Mouse (Mus musculus): Measurements from ENCODE around the gene Trmt10a.

The Trmt10a gene

DNA sequence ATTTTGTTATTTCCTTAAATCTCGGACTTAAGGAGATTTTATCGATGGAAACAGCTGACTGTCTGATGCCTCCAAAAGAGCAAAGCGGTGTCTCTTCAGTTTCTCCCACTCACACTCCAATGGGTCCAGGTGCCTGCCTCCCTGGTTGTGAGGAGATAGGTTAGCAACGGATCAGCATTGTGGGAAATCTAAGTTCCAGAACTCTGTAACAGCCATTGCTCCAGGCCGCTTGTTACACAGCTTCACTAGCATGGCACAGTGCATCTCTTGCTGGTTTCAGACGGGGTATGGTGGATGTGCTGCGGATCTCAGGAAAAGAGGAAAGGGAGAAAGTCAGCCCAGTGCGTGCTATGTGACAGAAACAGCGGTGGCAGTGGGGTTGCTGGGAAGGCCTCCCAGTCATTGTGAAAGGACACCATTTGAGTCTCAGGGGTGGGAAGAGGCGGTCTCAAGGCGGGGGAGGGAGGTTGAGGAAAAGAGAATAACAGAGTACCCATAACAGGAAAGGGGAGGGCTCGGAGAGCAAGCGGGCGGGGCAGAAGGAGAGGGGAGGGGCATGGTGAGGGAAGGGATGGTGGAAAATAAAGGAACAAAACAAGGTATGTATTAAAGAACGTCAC lies 50.5 kb downstream of the Trmt10a start, which contains the start of gene 4930579F01Rik:
4930579F01Rik (minus strand) TSS at position 143 of the 620 bp plus-strand sequence.
- in situ Hi-C loops (cut with MseI, MboI): loop anchor here (10.0 kb wide), 3 partner anchors 211 to 241 kb away; partner anchors contain the start of gene Adh4 (in 1 of the 2)

GRCm38 (mm10) chr3:138197093-138197492 lies 53.8 kb downstream of the Trmt10a start:
- in situ Hi-C loops (cut with MseI, MboI): loop anchor here (10.0 kb wide), 3 partner anchors 208 to 238 kb away; partner anchors contain the start of gene Adh4 (in 1 of the 2)

DNA sequence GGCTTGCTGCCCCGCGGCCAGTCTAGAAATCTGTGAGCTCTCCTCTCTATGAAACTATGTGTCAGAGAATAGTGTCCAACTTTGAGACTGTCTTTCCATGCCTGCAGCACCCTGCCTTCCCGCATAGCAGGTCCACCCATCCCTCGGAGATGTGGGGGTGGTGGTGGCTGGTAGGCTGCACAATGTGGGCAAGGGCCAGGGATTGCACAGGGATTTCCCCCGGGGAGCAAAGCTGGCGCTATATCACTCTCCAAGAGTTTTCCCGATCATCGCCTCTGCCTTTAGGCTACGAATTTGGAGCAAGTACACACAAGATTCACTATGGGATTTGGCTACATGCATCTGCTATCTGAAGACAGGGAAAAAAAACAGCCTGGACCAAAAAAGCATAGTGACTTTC lies 54.3 kb downstream of the Trmt10a start:
- in situ Hi-C loops (cut with MseI, MboI): loop anchor here (10.0 kb wide), 3 partner anchors 207 to 237 kb away; partner anchors contain the start of gene Adh4 (in 1 of the 2)

DNA sequence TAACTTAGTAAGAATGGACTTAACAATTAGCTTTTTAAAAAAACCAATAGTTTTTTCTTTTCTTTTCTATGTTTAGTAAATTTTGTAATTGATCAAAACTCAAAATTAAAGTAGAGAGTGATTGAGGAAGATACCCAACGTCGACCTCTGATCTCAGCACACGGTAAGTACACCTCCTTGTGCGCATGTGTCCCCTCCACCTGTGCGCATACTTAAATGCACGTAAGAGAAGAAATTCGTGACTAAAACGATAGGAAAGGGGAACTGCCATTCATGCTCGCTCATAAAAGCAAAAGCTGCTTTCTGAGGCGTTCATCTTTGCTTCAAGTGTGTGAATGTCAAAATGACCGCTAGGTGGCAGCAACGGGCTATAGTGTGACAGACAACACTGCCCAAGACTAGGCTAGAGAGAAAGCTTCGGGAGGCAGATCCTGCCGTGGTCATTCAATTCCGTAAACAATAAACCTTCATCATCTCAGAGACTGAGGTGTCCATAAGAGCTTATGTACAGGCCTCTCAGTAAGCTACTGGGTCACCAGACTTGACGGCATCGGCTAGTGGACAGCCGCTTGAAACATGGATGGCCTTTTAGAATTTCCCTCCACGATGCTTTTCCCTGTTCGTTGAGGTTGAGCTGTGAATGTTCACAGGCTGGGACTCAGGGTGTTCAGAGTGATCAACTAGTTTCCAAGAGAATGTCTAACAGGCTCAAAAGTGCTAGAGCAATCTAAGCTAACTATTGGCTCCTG lies 54.9 kb downstream of the Trmt10a start:
- in situ Hi-C loops (cut with MseI, MboI): loop anchor here (10.0 kb wide), 3 partner anchors 207 to 237 kb away; partner anchors contain the start of gene Adh4 (in 1 of the 2)

- in situ Hi-C loops (cut with MseI, MboI): loop anchor here (10.0 kb wide), 3 partner anchors 206 to 236 kb away; partner anchors contain the start of gene Adh4 (in 1 of the 2)
Measured at GRCm38 (mm10) chr3:138198722-138199068, 55.4 kb downstream of the Trmt10a start.

DNA sequence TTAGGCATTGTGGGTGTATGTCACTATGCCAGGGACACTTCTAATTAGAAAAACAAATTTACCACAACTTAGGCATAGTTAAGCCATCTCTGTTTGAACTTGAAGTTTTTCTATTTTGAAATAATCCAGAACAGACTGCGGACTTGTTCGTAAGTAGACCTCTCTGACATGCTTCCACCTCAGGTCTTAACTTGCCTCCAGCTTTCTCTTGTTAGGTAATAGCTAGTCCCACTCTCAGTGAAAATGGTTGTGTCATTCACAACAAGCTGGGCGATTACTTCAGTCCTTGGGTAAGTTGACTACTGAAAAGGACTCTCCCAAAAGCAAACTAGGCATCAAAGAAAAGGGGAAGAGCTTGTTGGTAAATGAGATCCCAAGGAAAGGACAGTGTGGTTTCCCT lies 65.6 kb downstream of the Trmt10a start:
- in situ Hi-C loops (cut with MseI, MboI): loop anchor here (25.0 kb wide), 1 partner anchor 103 kb away; the partner anchor contains the start of gene Adh6a (in 2 of the 2)
